Mouse (Mus musculus): ENCODE results near the gene Gps2.

DNA sequence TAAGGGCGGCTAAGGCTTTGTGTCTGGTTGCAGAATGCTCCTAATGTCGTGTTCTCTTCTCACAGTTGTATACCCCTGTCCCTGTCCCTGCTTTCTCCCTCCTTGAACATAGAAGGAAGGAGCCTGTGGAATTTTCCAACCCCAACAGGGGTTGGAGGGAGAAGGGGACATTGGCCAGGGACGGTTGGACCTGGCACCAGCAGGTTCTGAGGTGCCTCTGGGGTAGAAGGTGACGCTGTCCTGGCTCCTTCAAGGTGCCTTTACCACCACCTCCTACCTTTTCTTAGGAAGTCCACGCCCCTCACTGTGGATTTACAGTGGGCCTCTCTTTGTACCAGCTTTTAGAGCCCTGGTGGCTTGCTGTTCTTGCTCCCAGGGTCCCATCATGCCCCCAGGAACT is 24.1 kb downstream of the Gps2 start:
- TF ChIP-seq CTCF (IDR thresholded peaks at IDR 0.05; ENCODE audit: low read depth) = no peak
- TF ChIP-seq EP300 (IDR thresholded peaks at IDR 0.05; ENCODE audit: low read depth) = no peak
